Mouse (Mus musculus): Measurements from ENCODE around the gene Olfr883.

Olfr883 gene

GRCm38 (mm10) chr9:38025508-38025907, at the start of gene Olfr883:
Olfr883 (plus strand) TSS chr9:38025808.
- in situ Hi-C loops (cut with MboI, MseI): no loop called here

GRCm38 (mm10) chr9:37991525-37991924, 34.1 kb upstream of the Olfr883 start, which contains the start of gene Olfr881:
Olfr881 (plus strand) TSS chr9:37991825.
- in situ Hi-C loops (cut with MboI, MseI): no loop called here

- in situ Hi-C loops (cut with MboI, MseI): no loop called here
Observed at GRCm38 (mm10) chr9:37998581-37999204, 26.9 kb upstream of the Olfr883 start.

GRCm38 (mm10) chr9:38000021-38000420, 25.6 kb upstream of the Olfr883 start:
- in situ Hi-C loops (cut with MboI, MseI): no loop called here

GRCm38 (mm10) chr9:38046255-38046654, 20.6 kb downstream of the Olfr883 start, which contains the start of gene Olfr884:
Olfr884 (plus strand) TSS chr9:38046555.
- in situ Hi-C loops (cut with MboI, MseI): no loop called here

GRCm38 (mm10) chr9:38061022-38061421, 35.4 kb downstream of the Olfr883 start, which contains the start of gene Olfr885:
Olfr885 (plus strand) TSS chr9:38061322.
- in situ Hi-C loops (cut with MboI, MseI): no loop called here
